Mouse (Mus musculus) stomach, embryonic 15.5 days (tissue): ENCODE results near the gene Car14. TPM values are rescaled to one million over a fixed set of nuclear protein-coding genes. Genes with fewer than 3 reads are reported as not detected.
A peak's percentile ranks its signal among the peaks of the same experiment; 100 is the strongest.

ENCODE experiments used
- ATAC-seq: fragments of 200-750 bp; cut with Nextera tagmentation; 2 replicates; pipeline ENCODE4 v1.8.0; 2017; ENCODE audit warnings: low read depth, moderate number of reproducible peaks, moderate TSS enrichment; ENCODE audit not compliant: insufficient read depth, low FRiP score
- H3K27ac ChIP-seq: fragments of 300-500 bp; sonication (generic); 2 replicates; pipeline ENCODE4 v1.5.1; 2015; ENCODE audit warnings: mild to moderate bottlenecking, inconsistent platforms
- H3K27me3 ChIP-seq: fragments of 300-500 bp; sonication (generic); replicated peaks from 2 replicates; pipeline ENCODE4 v1.6.1; 2015; ENCODE audit warnings: inconsistent platforms
- H3K36me3 ChIP-seq: fragments of 300-500 bp; sonication (generic); 2 replicates; pipeline ENCODE4 v1.6.1; 2015; ENCODE audit warnings: inconsistent platforms
- H3K4me1 ChIP-seq: fragments of 300-500 bp; sonication (generic); 2 replicates; pipeline ENCODE4 v1.6.1; 2015; ENCODE audit warnings: inconsistent platforms
- H3K4me2 ChIP-seq: fragments of 300-500 bp; sonication (generic); 2 replicates; pipeline ENCODE4 v1.6.1; 2015; ENCODE audit warnings: mild to moderate bottlenecking, inconsistent platforms
- H3K4me3 ChIP-seq: fragments of 300-500 bp; sonication (generic); replicated peaks from 2 replicates; pipeline ENCODE4 v1.5.1; 2015; ENCODE audit warnings: inconsistent platforms
- H3K9ac ChIP-seq: fragments of 300-500 bp; sonication (generic); 2 replicates; pipeline ENCODE4 v1.6.1; 2015; ENCODE audit warnings: inconsistent platforms
- H3K9me3 ChIP-seq: fragments of 300-500 bp; sonication (generic); 2 replicates; pipeline ENCODE4 v1.6.1; 2016; ENCODE audit warnings: inconsistent platforms
- WGBS: fragments of 180-500 bp; shearing (Covaris S2); methylation state at CpG from one replicate; pipeline ENCODE4 v1.1.7; 2015; 5-methylcytosine and 5-hydroxymethylcytosine counted together
- polyA plus RNA-seq: library from polyadenylated mRNA; unstranded; fragments of >200 nt; fragmentation: Nextera tagmentation; extraction: Ambion mirVana; gene quantifications from 2 replicates; pipeline ENCODE4 v1.2.1, GENCODE M21; 2015

Gene Car14
- polyA plus RNA-seq, 1 experiment from 2014 or later, result 3.0 TPM

GRCm38 (mm10) chr3:95934448-95934847, 30.0 kb upstream of the Car14 start:
- Histone ChIP-seq H3K9ac (no peak overlapping the region), H3K4me3 (no peak overlapping the region), H3K4me1 (0 out of 2 replicates have a peak, but pooled peaks cover 3% of the 10 kb centered on the region), H3K27ac (no peak overlapping the region), H3K27me3 (no peaks in the 10 kb centered on the region), H3K9me3 (no peaks in the 10 kb centered on the region), H3K4me2 (no peak overlapping the region), H3K36me3 (peaks cover 39% of the 10 kb centered on the region)
- 91% methylated on average over 1 of the region's 1 CpGs for WGBS
- ATAC-seq, result no peak

GRCm38 (mm10) chr3:95933111-95933750, 28.7 kb upstream of the Car14 start:
- Histone ChIP-seq H3K27ac (no peak overlapping the region), H3K27me3 (no peaks in the 10 kb centered on the region), H3K9ac (no peak overlapping the region), H3K9me3 (no peaks in the 10 kb centered on the region), H3K4me2 (no peak overlapping the region), H3K4me1 (0 out of 2 replicates have a peak, but pooled peaks cover 3% of the 10 kb centered on the region), H3K4me3 (no peak overlapping the region), H3K36me3 (peaks cover 27% of the 10 kb centered on the region)
- WGBS, result 93% methylated on average over 7 of the region's 7 CpGs
- no peak for ATAC-seq

- Histone ChIP-seq H3K36me3 (peaks cover 21% of the 10 kb centered on the region), H3K9ac (no peak overlapping the region)
- no peak for ATAC-seq
Measured at GRCm38 (mm10) chr3:95932566-95932965, 28.1 kb upstream of the Car14 start.

GRCm38 (mm10) chr3:95932157-95932556, 27.7 kb upstream of the Car14 start:
- 62% methylated on average over 1 of the region's 1 CpGs for WGBS
- no peak for ATAC-seq

More at GRCm38 (mm10) chr3:95932566-95932965, 28.1 kb upstream of the Car14 start:
- H3K27me3 ChIP-seq, result no peaks in the 10 kb centered on the region
- no peak overlapping the region for H3K4me3 ChIP-seq
- no peak overlapping the region for H3K27ac ChIP-seq
- no peaks in the 10 kb centered on the region for H3K9me3 ChIP-seq
- 87% methylated on average over 7 of the region's 7 CpGs for WGBS
- H3K4me2 ChIP-seq, result no peak overlapping the region
- H3K4me1 ChIP-seq, result 0 out of 2 replicates have a peak, but pooled peaks cover 3% of the 10 kb centered on the region

GRCm38 (mm10) chr3:95931471-95931870, 27.0 kb upstream of the Car14 start:
- H3K36me3 ChIP-seq, result peaks cover 12% of the 10 kb centered on the region
- no peak overlapping the region for H3K4me3 ChIP-seq
- H3K27ac ChIP-seq, result no peak overlapping the region
- WGBS, result 91% methylated on average over 1 of the region's 1 CpGs
- H3K4me1 ChIP-seq, result 0 out of 2 replicates have a peak, but pooled peaks cover 3% of the 10 kb centered on the region
- no peak overlapping the region for H3K4me2 ChIP-seq
- H3K27me3 ChIP-seq, result no peaks in the 10 kb centered on the region
- H3K9me3 ChIP-seq, result no peaks in the 10 kb centered on the region
- no peak for ATAC-seq
- H3K9ac ChIP-seq, result no peak overlapping the region

More at GRCm38 (mm10) chr3:95932157-95932556, 27.7 kb upstream of the Car14 start:
- Histone ChIP-seq H3K27ac (no peak overlapping the region), H3K9me3 (no peaks in the 10 kb centered on the region), H3K4me2 (no peak overlapping the region), H3K4me1 (0 out of 2 replicates have a peak, but pooled peaks cover 3% of the 10 kb centered on the region), H3K27me3 (no peaks in the 10 kb centered on the region), H3K9ac (no peak overlapping the region), H3K4me3 (no peak overlapping the region), H3K36me3 (peaks cover 17% of the 10 kb centered on the region)

GRCm38 (mm10) chr3:95930471-95930789, 25.9 kb upstream of the Car14 start:
- ATAC-seq, result no peak
- Histone ChIP-seq H3K4me1 (0 out of 2 replicates have a peak, but pooled peaks cover 3% of the 10 kb centered on the region), H3K4me3 (peak overlapping the region; percentile 81), H3K27me3 (no peaks in the 10 kb centered on the region), H3K27ac (peak overlapping the region; percentile 90), H3K9me3 (no peaks in the 10 kb centered on the region), H3K36me3 (peaks cover 10% of the 10 kb centered on the region), H3K9ac (peak overlapping the region; percentile 95), H3K4me2 (peak overlapping the region; percentile 67)
- 1% methylated on average over 5 of the region's 5 CpGs for WGBS

GRCm38 (mm10) chr3:95929581-95930470, 25.3 kb upstream of the Car14 start:
- peaks cover 4% of the 10 kb centered on the region for H3K36me3 ChIP-seq
- peak overlapping the region; percentile 95 for H3K9ac ChIP-seq
- H3K4me1 ChIP-seq, result 0 out of 2 replicates have a peak, but pooled peaks cover 3% of the 10 kb centered on the region
- WGBS, result under 1% methylated on average over 96 of the region's 105 CpGs
- no peak for ATAC-seq
- peak overlapping the region; percentile 67 for H3K4me2 ChIP-seq
- peak overlapping the region; percentile 90 for H3K27ac ChIP-seq
- H3K27me3 ChIP-seq, result no peaks in the 10 kb centered on the region
- H3K9me3 ChIP-seq, result no peaks in the 10 kb centered on the region
- H3K4me3 ChIP-seq, result peak overlapping the region; percentile 81

GRCm38 (mm10) chr3:95928658-95929503, 24.4 kb upstream of the Car14 start, which contains the start of gene Anp32e:
Anp32e (plus strand) TSS chr3:95929246.
- no peaks in the 10 kb centered on the region for H3K27me3 ChIP-seq
- H3K4me2 ChIP-seq, result peak within 1 kb of the TSS; percentile 67
- H3K36me3 ChIP-seq, result no peaks in the 10 kb centered on the region; the same call in 1 of the 2 replicates
- under 1% methylated on average over 49 of the region's 49 CpGs for WGBS
- 0 out of 2 replicates have a peak, but pooled peaks cover 3% of the 10 kb centered on the region for H3K4me1 ChIP-seq
- no peaks in the 10 kb centered on the region for H3K9me3 ChIP-seq
- peak within 1 kb of the TSS; percentile 81 for H3K4me3 ChIP-seq
- peak within 1 kb of the TSS; percentile 90 for H3K27ac ChIP-seq
- peak within 1 kb of the TSS; percentile 95 for H3K9ac ChIP-seq
- peak; percentile 100 for ATAC-seq

GRCm38 (mm10) chr3:95928261-95928657, 23.8 kb upstream of the Car14 start:
- peak overlapping the region; percentile 81 for H3K4me3 ChIP-seq
- 47% methylated on average over 6 of the region's 6 CpGs for WGBS
- peak overlapping the region; percentile 62 for H3K4me2 ChIP-seq
- ATAC-seq, result no peak
- H3K27ac ChIP-seq, result peak overlapping the region; percentile 73; the same call in 1 of the 2 replicates
- no peaks in the 10 kb centered on the region for H3K9me3 ChIP-seq
- no peaks in the 10 kb centered on the region for H3K27me3 ChIP-seq
- no peaks in the 10 kb centered on the region for H3K36me3 ChIP-seq
- 0 out of 2 replicates have a peak, but pooled peaks cover 3% of the 10 kb centered on the region for H3K4me1 ChIP-seq
- 0 out of 2 replicates have a peak overlapping the region, but pooled peaks have one; percentile 5 for H3K9ac ChIP-seq

GRCm38 (mm10) chr3:95925087-95925486, 20.6 kb upstream of the Car14 start:
- 81% methylated on average over 5 of the region's 5 CpGs for WGBS
- H3K9ac ChIP-seq, result no peak overlapping the region
- ATAC-seq, result no peak
- no peak overlapping the region for H3K27ac ChIP-seq
- H3K27me3 ChIP-seq, result no peaks in the 10 kb centered on the region
- H3K36me3 ChIP-seq, result no peaks in the 10 kb centered on the region
- no peak overlapping the region for H3K4me3 ChIP-seq
- no peaks in the 10 kb centered on the region for H3K4me1 ChIP-seq
- H3K9me3 ChIP-seq, result no peaks in the 10 kb centered on the region
- no peak overlapping the region for H3K4me2 ChIP-seq

GRCm38 (mm10) chr3:95924185-95924584, 19.7 kb upstream of the Car14 start:
- Histone ChIP-seq H3K9ac (no peak overlapping the region), H3K9me3 (no peaks in the 10 kb centered on the region), H3K4me2 (no peak overlapping the region), H3K36me3 (no peaks in the 10 kb centered on the region), H3K4me1 (no peaks in the 10 kb centered on the region), H3K4me3 (no peak overlapping the region), H3K27me3 (no peaks in the 10 kb centered on the region), H3K27ac (no peak overlapping the region)
- no peak for ATAC-seq
- 61% methylated on average over 4 of the region's 4 CpGs for WGBS
